8 mouse cellular contexts compared by ENCODE assay signal in the genomic region with DNA sequence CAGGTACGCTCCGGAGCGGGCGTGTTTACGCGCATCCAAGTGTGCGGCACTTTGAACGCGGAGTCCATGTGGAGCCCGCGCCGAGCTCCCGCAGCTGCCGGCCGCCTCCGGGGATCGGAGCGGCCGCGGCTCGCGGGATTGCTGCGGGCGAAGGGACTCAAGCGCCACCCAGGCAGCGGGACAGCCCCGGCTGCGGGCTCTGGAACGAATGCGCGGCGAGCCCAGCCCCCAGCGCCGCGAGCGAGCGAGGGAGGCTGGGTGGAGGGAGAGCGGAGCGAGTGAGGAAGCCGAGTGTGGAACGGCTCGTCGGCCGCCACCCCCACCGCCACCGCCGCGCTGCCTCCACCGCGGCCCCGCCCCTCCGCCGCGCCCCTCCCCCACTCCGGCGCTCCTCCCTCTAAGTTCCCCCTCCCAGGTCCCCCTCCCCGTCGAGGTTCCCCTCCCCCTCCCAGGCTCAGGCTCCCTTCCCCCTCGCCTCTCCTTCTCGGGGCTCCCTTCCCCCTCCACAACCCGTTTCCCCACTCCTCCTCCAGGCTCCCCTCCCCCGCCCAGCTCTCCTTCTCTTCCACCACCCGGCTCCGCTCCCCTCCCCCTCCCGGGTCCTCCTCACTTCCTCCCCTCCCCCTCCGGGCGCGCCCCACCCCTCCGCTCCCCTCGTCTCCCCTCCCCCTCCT. TPM values are rescaled to one million over a fixed set of nuclear protein-coding genes. Genes with fewer than 3 reads are reported as not detected.
DNase-seq lines count a peak whose midpoint lies in the region; ATAC-seq and TF ChIP-seq lines count a peak whose summit lies in the region.

No protein-coding gene starts in this region.

- H3K4me3 ChIP-seq in embryonic facial prominence, embryonic 11.5 days (ENCODE audit: low read depth, low read length), result peak overlapping the region; percentile 92
- peak overlapping the region; percentile 77 for H3K4me3 ChIP-seq in kidney, embryonic 14.5 days (ENCODE audit: low read length)
- H3K4me3 ChIP-seq in limb, embryonic 15.5 days, result peak overlapping the region; percentile 84
- H3K4me3 ChIP-seq in midbrain, postnatal 0 days (ENCODE audit: low read depth, low read length), result peak overlapping the region; percentile 95

- H3K27ac ChIP-seq in embryonic facial prominence, embryonic 11.5 days (replicated peaks; ENCODE audit: low read depth, low read length), result peak overlapping the region; percentile 82
- peak overlapping the region; percentile 88 for H3K27ac ChIP-seq in kidney, embryonic 14.5 days (ENCODE audit: low read depth, low read length)
- H3K27ac ChIP-seq in limb, embryonic 15.5 days, result peak overlapping the region; percentile 98
- H3K27ac ChIP-seq in midbrain, postnatal 0 days (ENCODE audit: low read depth, low read length), result peak overlapping the region; percentile 97

- H3K4me2 ChIP-seq in embryonic facial prominence, embryonic 11.5 days (ENCODE audit: low read depth, low read length), result peak overlapping the region; percentile 74
- peak overlapping the region; percentile 60 for H3K4me2 ChIP-seq in kidney, embryonic 14.5 days (replicated peaks; ENCODE audit: low read depth, low read length)
- peak overlapping the region; percentile 68 for H3K4me2 ChIP-seq in limb, embryonic 15.5 days
- H3K4me2 ChIP-seq in midbrain, postnatal 0 days (ENCODE audit: low read depth, low read length, poor library complexity, severe bottlenecking), result peak overlapping the region; percentile 69

- WGBS in embryonic facial prominence, embryonic 11.5 days, result under 1% methylated on average over 44 of the region's 70 CpGs
- WGBS in kidney, embryonic 14.5 days, result 2% methylated on average over 36 of the region's 70 CpGs
- WGBS in limb, embryonic 15.5 days, result under 1% methylated on average over 62 of the region's 70 CpGs
- WGBS in midbrain, postnatal 0 days, result under 1% methylated on average over 49 of the region's 70 CpGs

- H3K9me3 ChIP-seq in embryonic facial prominence, embryonic 11.5 days (replicated peaks; ENCODE audit: control insufficient read depth, low read length), result no peaks in the 10 kb centered on the region
- H3K9me3 ChIP-seq in kidney, embryonic 14.5 days (ENCODE audit: control insufficient read depth, low read length), result no peaks in the 10 kb centered on the region
- H3K9me3 ChIP-seq in limb, embryonic 15.5 days, result no peaks in the 10 kb centered on the region
- no peaks in the 10 kb centered on the region for H3K9me3 ChIP-seq in midbrain, postnatal 0 days (ENCODE audit: low read length)

- peak; percentile 87 for ATAC-seq in embryonic facial prominence, embryonic 11.5 days (replicated peaks; ENCODE audit: insufficient number of reproducible peaks, low FRiP score, low TSS enrichment, low read depth)
- peak; percentile 88 for ATAC-seq in kidney, embryonic 14.5 days (ENCODE audit: low FRiP score, low TSS enrichment)
- peak; percentile 85 for ATAC-seq in limb, embryonic 15.5 days (ENCODE audit: insufficient number of reproducible peaks, low FRiP score, low TSS enrichment, low read depth)
- peak; percentile 85 for ATAC-seq in midbrain, postnatal 0 days (ENCODE audit: low FRiP score)

- H3K36me3 ChIP-seq in embryonic facial prominence, embryonic 11.5 days (replicated peaks; ENCODE audit: control insufficient read depth, insufficient read depth, low read depth, low read length), result no peaks in the 10 kb centered on the region
- H3K36me3 ChIP-seq in kidney, embryonic 14.5 days (ENCODE audit: control insufficient read depth, insufficient read depth, low read length), result no peaks in the 10 kb centered on the region
- peaks cover 2% of the 10 kb centered on the region; the same call in 1 of the 2 replicates for H3K36me3 ChIP-seq in limb, embryonic 15.5 days
- no peaks in the 10 kb centered on the region for H3K36me3 ChIP-seq in midbrain, postnatal 0 days (ENCODE audit: insufficient read depth, low read length)

- no peaks in the 10 kb centered on the region for H3K27me3 ChIP-seq in embryonic facial prominence, embryonic 11.5 days (ENCODE audit: control insufficient read depth, insufficient read depth, low read length)
- H3K27me3 ChIP-seq in kidney, embryonic 14.5 days (ENCODE audit: control insufficient read depth, insufficient read depth, low read length), result no peaks in the 10 kb centered on the region
- H3K27me3 ChIP-seq in limb, embryonic 15.5 days, result no peaks in the 10 kb centered on the region
- no peaks in the 10 kb centered on the region for H3K27me3 ChIP-seq in midbrain, postnatal 0 days (ENCODE audit: insufficient read depth, low read length)

- TF ChIP-seq CTCF in midbrain, postnatal 0 days (IDR thresholded peaks at IDR 0.05), result no peak

- peak; percentile 61 for DNase-seq in 3134 (ENCODE audit: extremely low read depth, insufficient read length, low spot score)
- DNase-seq in adrenal gland, postnatal 14 days, result peak; percentile 93
- peak; percentile 96 for DNase-seq in embryonic facial prominence, embryonic 11.5 days (ENCODE audit: low spot score)
- DNase-seq in heart, adult 9 months (ENCODE audit: low spot score in 2 of 2), result peak; percentile 81 to 83
- DNase-seq in midbrain, postnatal 0 days (ENCODE audit: low spot score), result peak; percentile 91
- DNase-seq in spleen, postnatal 10 days (ENCODE audit: low spot score in 2 of 2), result peak; percentile 70 to 90

- H3K4me1 ChIP-seq in embryonic facial prominence, embryonic 11.5 days (ENCODE audit: control insufficient read depth, insufficient read depth, low read length), result no peaks in the 10 kb centered on the region
- peaks cover 16% of the 10 kb centered on the region; the same call in 1 of the 2 replicates for H3K4me1 ChIP-seq in kidney, embryonic 14.5 days (ENCODE audit: control insufficient read depth, insufficient read depth, low read length)
- H3K4me1 ChIP-seq in limb, embryonic 15.5 days, result peaks cover 16% of the 10 kb centered on the region
- H3K4me1 ChIP-seq in midbrain, postnatal 0 days (ENCODE audit: insufficient read depth, low read length), result peaks cover 15% of the 10 kb centered on the region; the same call in 1 of the 2 replicates

- H3K9ac ChIP-seq in embryonic facial prominence, embryonic 11.5 days (replicated peaks; ENCODE audit: low read length), result peak overlapping the region; percentile 80
- peak overlapping the region; percentile 80 for H3K9ac ChIP-seq in kidney, embryonic 14.5 days (ENCODE audit: low read depth, low read length)
- peak overlapping the region; percentile 80 for H3K9ac ChIP-seq in limb, embryonic 15.5 days
- H3K9ac ChIP-seq in midbrain, postnatal 0 days (replicated peaks; ENCODE audit: low read length, poor library complexity, severe bottlenecking), result peak overlapping the region; percentile 94

RNA-seq across cellular contexts. Expression of a gene that starts 0.4 kb away (rescaled TPM):
- total RNA-seq in adrenal gland, postnatal 14 days (2021), result 60.3 and 88.3 TPM in 2 replicates
- polyA plus RNA-seq in embryonic facial prominence, embryonic 11.5 days (2014; fragmentation: Nextera tagmentation; extraction: Ambion mirVana), result 23.1 and 23.8 TPM in 2 replicates
- polyA plus RNA-seq in kidney, embryonic 14.5 days (2014; fragmentation: Nextera tagmentation; extraction: Ambion mirVana), result 20.6 and 39.7 TPM in 2 replicates
- polyA plus RNA-seq in limb, embryonic 15.5 days (2015; fragmentation: Nextera tagmentation; extraction: Ambion mirVana), result 17.8 and 25.9 TPM in 2 replicates
- total RNA-seq in midbrain, postnatal 0 days (2014; rRNA removed), result 29.3 and 39.2 TPM in 2 replicates
- 11.6 and 12.7 TPM in 2 replicates for polyA plus RNA-seq in midbrain, postnatal 0 days (2015; fragmentation: Nextera tagmentation; extraction: Ambion mirVana)

Comparison
In these comparisons a context has a peak if more than half of its experiments do, and no peak if none do; other contexts are left out.
1. Peak in every context shown above with its lines: DNase-seq, ATAC-seq, H3K4me3 ChIP-seq and H3K27ac ChIP-seq.